Mouse (Mus musculus) forebrain, embryonic 11.5 days (tissue): ENCODE results near the gene Ccr8. TPM values are rescaled to one million over a fixed set of nuclear protein-coding genes. Genes with fewer than 3 reads are reported as not detected.

Source experiments
- ATAC-seq: fragments of 200-750 bp; cut with Nextera tagmentation; replicated peaks from 2 replicates; pipeline ENCODE4 v1.8.0; 2017; ENCODE audit warnings: moderate TSS enrichment; ENCODE audit not compliant: low FRiP score
- DNase-seq: peaks from one replicate; pipeline ENCODE4 v3.0.0-alpha.2; 2017; ENCODE audit warnings: low spot score
- H3K27ac ChIP-seq: fragments of 300-500 bp; sonication (generic); 2 replicates; pipeline ENCODE4 v1.5.1; 2014; ENCODE audit warnings: low read depth, low read length
- H3K27me3 ChIP-seq: fragments of 300-500 bp; sonication (generic); 2 replicates; pipeline ENCODE4 v1.6.1; 2014; ENCODE audit warnings: mild to moderate bottlenecking, low read length, mixed read lengths; ENCODE audit not compliant: control insufficient read depth, insufficient read depth
- H3K36me3 ChIP-seq: fragments of 300-500 bp; sonication (generic); 2 replicates; pipeline ENCODE4 v1.6.1; 2014; ENCODE audit warnings: mild to moderate bottlenecking, low read length, moderate library complexity, mixed read lengths; ENCODE audit not compliant: control insufficient read depth, insufficient read depth
- H3K4me1 ChIP-seq: fragments of 300-500 bp; sonication (generic); replicated peaks from 2 replicates; pipeline ENCODE4 v1.6.1; 2014; ENCODE audit warnings: low read length, mixed read lengths; ENCODE audit not compliant: control insufficient read depth, insufficient read depth
- H3K4me2 ChIP-seq: fragments of 300-500 bp; sonication (generic); 2 replicates; pipeline ENCODE4 v1.6.1; 2014; ENCODE audit warnings: low read depth, mild to moderate bottlenecking, low read length, moderate library complexity, mixed read lengths; ENCODE audit not compliant: severe bottlenecking
- H3K4me3 ChIP-seq: fragments of 300-500 bp; sonication (generic); 2 replicates; pipeline ENCODE4 v1.5.1; 2014; ENCODE audit warnings: low read depth, low read length
- H3K9ac ChIP-seq: fragments of 300-500 bp; sonication (generic); 2 replicates; pipeline ENCODE4 v1.6.1; 2014; ENCODE audit warnings: low read length
- H3K9me3 ChIP-seq: fragments of 300-500 bp; sonication (generic); 2 replicates; pipeline ENCODE4 v1.6.1; 2016; ENCODE audit warnings: low read length, mixed read lengths; ENCODE audit not compliant: control insufficient read depth
- WGBS: fragments of 180-500 bp; shearing (Covaris S2); extraction: QIAGEN DNeasy Blood & Tissue Kit; methylation state at CpG from one replicate; pipeline ENCODE4 v1.1.7; 2014; 5-methylcytosine and 5-hydroxymethylcytosine counted together
- polyA plus RNA-seq: library from polyadenylated mRNA; unstranded; fragments of >200 nt; fragmentation: Nextera tagmentation; extraction: Ambion mirVana; gene quantifications from 2 replicates; pipeline ENCODE4 v1.2.1, GENCODE M21; 2014

Gene Ccr8
- polyA plus RNA-seq, 1 experiment from 2014 or later: not detected

DNA sequence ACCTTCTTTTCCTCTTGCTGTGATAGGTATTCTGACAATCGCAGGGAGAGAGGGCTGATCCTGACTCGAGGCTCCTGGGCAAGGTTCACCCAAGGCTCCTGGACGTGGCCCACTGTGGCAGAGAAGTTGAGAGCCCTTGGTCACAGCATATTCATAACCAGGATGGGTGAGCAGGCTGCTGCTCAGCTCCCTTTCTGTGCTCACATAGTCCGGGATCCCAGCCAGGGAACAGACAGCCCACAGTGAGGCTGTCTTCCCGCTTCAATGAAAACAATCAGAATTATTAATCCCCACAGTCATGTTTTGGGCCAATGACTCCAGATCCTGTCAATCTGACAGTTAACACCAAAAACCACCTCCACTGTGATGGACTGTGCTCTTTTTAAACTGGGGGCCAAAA, 9.9 kb upstream of the Ccr8 start:
- no peaks in the 10 kb centered on the region for H3K27me3 ChIP-seq
- no peaks in the 10 kb centered on the region for H3K4me1 ChIP-seq
- ATAC-seq: no peak
- no peaks in the 10 kb centered on the region for H3K9me3 ChIP-seq
- no peaks in the 10 kb centered on the region for H3K36me3 ChIP-seq
- WGBS: 80% methylated on average over 5 of the region's 5 CpGs
- H3K4me3 ChIP-seq: no peak overlapping the region
- H3K4me2 ChIP-seq: no peak overlapping the region
- no peak overlapping the region for H3K9ac ChIP-seq
- H3K27ac ChIP-seq: no peak overlapping the region
- no peak for DNase-seq

DNA sequence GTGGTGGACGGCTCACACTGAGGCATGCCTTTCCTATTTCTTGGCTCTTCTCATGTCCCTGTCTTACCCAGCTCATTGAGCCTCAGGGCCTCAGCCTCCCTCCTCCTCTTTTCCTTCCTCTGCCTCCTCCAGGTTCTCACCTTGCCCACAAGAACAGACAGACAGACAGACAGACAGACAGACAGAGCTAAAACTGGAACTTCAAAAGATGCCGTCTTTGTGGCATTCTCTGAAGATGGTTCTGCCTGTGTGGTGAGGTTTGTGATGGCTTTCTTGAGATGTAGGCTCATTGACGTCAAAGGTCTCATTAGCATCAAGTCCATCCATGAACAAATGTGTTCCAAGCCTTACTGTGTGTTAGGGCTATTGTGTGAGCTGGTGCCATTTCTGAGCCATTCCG, 9.2 kb upstream of the Ccr8 start:
- no peak overlapping the region for H3K4me3 ChIP-seq
- H3K27ac ChIP-seq: no peak overlapping the region
- H3K4me2 ChIP-seq: no peak overlapping the region
- ATAC-seq: no peak
- no peak overlapping the region for H3K9ac ChIP-seq
- H3K9me3 ChIP-seq: no peaks in the 10 kb centered on the region
- no peak for DNase-seq
- H3K36me3 ChIP-seq: no peaks in the 10 kb centered on the region
- H3K4me1 ChIP-seq: no peaks in the 10 kb centered on the region
- WGBS: 78% methylated on average over 4 of the region's 4 CpGs
- H3K27me3 ChIP-seq: no peaks in the 10 kb centered on the region

DNA sequence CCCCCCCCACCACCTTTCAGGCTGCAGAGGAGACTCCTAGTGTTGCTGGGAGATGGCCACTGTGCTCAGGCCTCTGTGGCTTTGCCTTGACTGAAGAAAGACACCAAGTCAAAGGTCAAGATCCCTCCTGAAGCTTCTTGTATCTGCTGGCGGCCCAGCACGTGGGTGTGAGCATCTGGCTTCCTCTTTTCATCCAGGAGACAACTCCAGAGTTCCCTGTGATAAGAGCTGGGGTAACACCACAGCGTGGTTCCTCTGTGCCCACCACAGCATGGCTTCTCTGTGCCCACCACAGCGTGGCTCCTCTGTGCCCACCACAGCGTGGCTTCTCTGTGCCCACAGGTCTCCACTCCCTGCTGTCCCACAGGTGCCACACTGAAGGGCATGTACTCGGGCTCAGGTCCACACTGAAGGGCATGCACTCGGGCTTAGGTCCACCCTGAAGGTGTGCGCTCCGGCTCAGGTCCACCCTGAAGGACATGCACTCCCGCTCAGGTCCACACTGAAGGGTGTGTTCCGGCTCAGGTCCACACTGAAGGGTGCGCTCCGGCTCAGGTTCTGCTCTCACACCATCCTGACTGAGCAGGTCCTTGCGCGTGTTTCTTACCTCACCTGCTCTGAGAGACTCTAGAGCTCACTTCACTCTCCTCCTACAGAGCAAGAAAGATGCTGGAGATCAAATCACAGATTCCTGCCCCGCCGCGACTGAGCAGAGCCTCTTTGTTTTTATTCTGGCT, 8.6 kb upstream of the Ccr8 start:
- Histone ChIP-seq H3K9me3 (no peaks in the 10 kb centered on the region), H3K27ac (no peak overlapping the region), H3K4me2 (no peak overlapping the region), H3K36me3 (no peaks in the 10 kb centered on the region), H3K9ac (no peak overlapping the region), H3K4me3 (no peak overlapping the region), H3K27me3 (no peaks in the 10 kb centered on the region), H3K4me1 (no peaks in the 10 kb centered on the region)
- WGBS: 84% methylated on average over 18 of the region's 18 CpGs
- DNase-seq (no peak), ATAC-seq (no peak)

DNA sequence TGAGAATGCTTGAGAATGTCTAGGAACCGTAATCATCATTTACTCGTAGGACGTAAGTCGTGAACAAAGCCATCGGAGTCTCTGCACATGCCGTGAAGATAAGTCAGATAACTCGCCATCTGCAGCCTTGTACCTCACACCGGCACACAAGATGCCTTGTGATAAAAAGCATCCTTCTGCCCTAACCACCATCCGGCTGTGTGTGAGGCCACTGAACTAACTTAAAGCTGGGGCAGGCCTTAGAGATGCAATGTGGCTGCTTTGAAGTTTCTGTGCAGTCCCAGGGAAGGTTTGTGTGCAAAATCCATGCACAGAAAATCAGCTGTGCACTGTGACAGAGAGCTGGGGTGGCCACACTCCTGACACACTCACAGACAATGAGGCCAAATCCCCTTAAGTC, 7.5 kb upstream of the Ccr8 start:
- WGBS: 89% methylated on average over 9 of the region's 9 CpGs
- Histone ChIP-seq H3K27me3 (no peaks in the 10 kb centered on the region), H3K9ac (no peak overlapping the region), H3K9me3 (no peaks in the 10 kb centered on the region), H3K36me3 (no peaks in the 10 kb centered on the region), H3K4me3 (no peak overlapping the region), H3K4me1 (no peaks in the 10 kb centered on the region), H3K27ac (no peak overlapping the region), H3K4me2 (no peak overlapping the region)
- DNase-seq (no peak), ATAC-seq (no peak)

GRCm38 (mm10) chr9:120089125-120089524, 2.8 kb upstream of the Ccr8 start:
- H3K27ac ChIP-seq: no peak overlapping the region
- ATAC-seq: no peak
- H3K9me3 ChIP-seq: no peaks in the 10 kb centered on the region
- H3K4me3 ChIP-seq: no peak overlapping the region
- no peaks in the 10 kb centered on the region for H3K27me3 ChIP-seq
- WGBS: 81% methylated on average over 7 of the region's 7 CpGs
- no peak for DNase-seq
- H3K36me3 ChIP-seq: no peaks in the 10 kb centered on the region
- H3K9ac ChIP-seq: no peak overlapping the region
- no peak overlapping the region for H3K4me2 ChIP-seq
- H3K4me1 ChIP-seq: no peaks in the 10 kb centered on the region

DNA sequence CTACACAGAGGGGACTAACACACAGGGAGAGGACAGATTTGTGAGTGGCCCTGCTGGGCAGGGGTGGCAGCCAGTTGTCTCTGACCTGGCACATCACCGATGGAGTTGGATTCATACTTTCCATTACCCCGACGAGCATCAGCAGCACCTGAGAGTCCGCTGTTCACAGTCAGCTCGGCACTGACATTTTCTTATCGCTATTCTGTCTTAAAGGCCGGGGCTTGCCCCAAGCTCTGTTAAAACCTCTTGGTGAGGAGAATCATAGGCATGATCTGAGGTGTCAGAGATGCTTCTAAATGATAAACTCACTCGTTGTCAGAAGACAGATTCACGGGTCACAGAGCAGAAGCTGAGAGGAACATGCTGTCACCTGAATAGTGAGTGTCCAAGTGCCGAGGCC, 828 bp upstream of the Ccr8 start:
- ATAC-seq (no peak), DNase-seq (no peak)
- Histone ChIP-seq H3K27ac (no peak overlapping the region), H3K4me3 (no peak overlapping the region), H3K4me2 (no peak overlapping the region), H3K4me1 (no peaks in the 10 kb centered on the region), H3K36me3 (no peaks in the 10 kb centered on the region), H3K9ac (no peak overlapping the region), H3K9me3 (no peaks in the 10 kb centered on the region), H3K27me3 (no peaks in the 10 kb centered on the region)
- WGBS: 88% methylated on average over 10 of the region's 10 CpGs

DNA sequence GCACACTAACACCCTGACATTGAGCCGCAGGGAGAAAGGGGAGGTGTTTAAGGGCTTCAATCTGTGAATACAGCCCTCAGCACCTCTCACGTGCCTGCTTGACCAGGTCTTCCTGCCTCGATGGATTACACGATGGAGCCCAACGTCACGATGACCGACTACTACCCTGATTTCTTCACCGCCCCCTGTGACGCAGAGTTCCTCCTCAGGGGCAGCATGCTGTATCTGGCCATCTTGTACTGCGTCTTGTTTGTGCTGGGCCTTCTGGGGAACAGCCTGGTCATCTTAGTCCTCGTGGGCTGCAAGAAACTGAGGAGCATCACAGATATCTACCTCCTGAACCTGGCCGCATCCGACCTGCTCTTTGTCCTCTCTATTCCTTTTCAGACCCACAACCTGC, 1.8 kb downstream of the Ccr8 start:
- WGBS: 91% methylated on average over 13 of the region's 13 CpGs
- Histone ChIP-seq H3K36me3 (no peaks in the 10 kb centered on the region), H3K4me3 (no peak overlapping the region), H3K27ac (no peak overlapping the region), H3K9me3 (no peaks in the 10 kb centered on the region), H3K27me3 (no peaks in the 10 kb centered on the region), H3K4me2 (no peak overlapping the region), H3K9ac (no peak overlapping the region), H3K4me1 (no peaks in the 10 kb centered on the region)
- no peak for ATAC-seq
- no peak for DNase-seq

DNA sequence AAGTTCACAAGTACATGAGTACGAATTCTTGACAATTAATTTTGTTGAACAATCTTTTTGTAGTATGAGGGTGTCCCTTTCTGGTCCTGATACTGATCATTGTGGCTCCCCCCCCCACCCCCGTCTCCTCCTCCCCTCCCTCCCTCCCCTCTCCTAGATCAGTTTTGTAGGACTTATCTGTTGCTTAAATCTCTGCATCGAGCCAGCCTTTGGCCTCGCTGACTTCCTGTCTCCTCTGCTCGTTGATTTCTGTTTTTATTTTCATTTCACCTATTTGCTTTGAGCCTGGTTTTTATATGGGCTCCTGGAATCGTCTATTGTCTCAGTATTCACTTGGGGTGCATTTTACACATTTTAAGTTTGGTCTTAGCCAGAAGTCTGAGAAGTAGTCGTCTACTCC, 4.0 kb downstream of the Ccr8 start:
- H3K27me3 ChIP-seq: no peaks in the 10 kb centered on the region
- no peaks in the 10 kb centered on the region for H3K9me3 ChIP-seq
- no peaks in the 10 kb centered on the region for H3K4me1 ChIP-seq
- no peak overlapping the region for H3K9ac ChIP-seq
- H3K4me3 ChIP-seq: no peak overlapping the region
- WGBS: 83% methylated on average over 7 of the region's 7 CpGs
- H3K36me3 ChIP-seq: no peaks in the 10 kb centered on the region
- no peak overlapping the region for H3K4me2 ChIP-seq
- H3K27ac ChIP-seq: no peak overlapping the region
- ATAC-seq (no peak), DNase-seq (no peak)

- Histone ChIP-seq H3K4me3 (no peak overlapping the region), H3K27ac (no peak overlapping the region), H3K36me3 (no peaks in the 10 kb centered on the region), H3K9ac (no peak overlapping the region), H3K9me3 (peaks cover 4% of the 10 kb centered on the region; the same call in 1 of the 2 replicates), H3K4me2 (no peak overlapping the region), H3K27me3 (no peaks in the 10 kb centered on the region), H3K4me1 (no peaks in the 10 kb centered on the region)
- WGBS: 20% methylated on average over 7 of the region's 7 CpGs
- ATAC-seq: no peak
- peak; percentile 75 for DNase-seq
Measured at GRCm38 (mm10) chr9:120098682-120099081, 6.8 kb downstream of the Ccr8 start.
